Mouse (Mus musculus) forebrain, embryonic 15.5 days (tissue): ENCODE measurements at regions not wholly inside any gene's neighbourhood (a gene's known extent, or its start where the extent isn't known, plus 50 kb on each side); places are given as distances from the start of the nearest gene placed in this dataset.

Experiments used
- ATAC-seq: fragments of 200-750 bp; cut with Nextera tagmentation; replicated peaks from 2 replicates; pipeline ENCODE4 v1.8.0; 2017; ENCODE audit warnings: mild to moderate bottlenecking, moderate TSS enrichment, moderate library complexity
- H3K27ac ChIP-seq: fragments of 300-500 bp; sonication (generic); replicated peaks from 2 replicates; pipeline ENCODE4 v1.5.1; 2015; ENCODE audit warnings: mild to moderate bottlenecking, inconsistent platforms
- H3K27me3 ChIP-seq: fragments of 300-500 bp; sonication (generic); 2 replicates; pipeline ENCODE4 v1.6.1; 2015; ENCODE audit warnings: inconsistent platforms
- H3K36me3 ChIP-seq: fragments of 300-500 bp; sonication (generic); 2 replicates; pipeline ENCODE4 v1.6.1; 2015; ENCODE audit warnings: mild to moderate bottlenecking, inconsistent platforms
- H3K4me1 ChIP-seq: fragments of 300-500 bp; sonication (generic); 2 replicates; pipeline ENCODE4 v1.6.1; 2015; ENCODE audit warnings: inconsistent platforms
- H3K4me2 ChIP-seq: fragments of 300-500 bp; sonication (generic); replicated peaks from 2 replicates; pipeline ENCODE4 v1.6.1; 2015; ENCODE audit warnings: mild to moderate bottlenecking, inconsistent platforms
- H3K4me3 ChIP-seq: fragments of 300-500 bp; sonication (generic); 2 replicates; pipeline ENCODE4 v1.5.1; 2015; ENCODE audit warnings: mild to moderate bottlenecking, inconsistent platforms
- H3K9ac ChIP-seq: fragments of 300-500 bp; sonication (generic); replicated peaks from 2 replicates; pipeline ENCODE4 v1.6.1; 2015; ENCODE audit warnings: mild to moderate bottlenecking, inconsistent platforms
- H3K9me3 ChIP-seq: fragments of 300-500 bp; sonication (generic); 2 replicates; pipeline ENCODE4 v1.6.1; 2016; ENCODE audit warnings: inconsistent platforms
- WGBS: fragments of 180-500 bp; shearing (Covaris S2); methylation state at CpG from one replicate; pipeline ENCODE4 v1.1.7; 2015; ENCODE audit warnings: mixed read lengths; 5-methylcytosine and 5-hydroxymethylcytosine counted together

DNA sequence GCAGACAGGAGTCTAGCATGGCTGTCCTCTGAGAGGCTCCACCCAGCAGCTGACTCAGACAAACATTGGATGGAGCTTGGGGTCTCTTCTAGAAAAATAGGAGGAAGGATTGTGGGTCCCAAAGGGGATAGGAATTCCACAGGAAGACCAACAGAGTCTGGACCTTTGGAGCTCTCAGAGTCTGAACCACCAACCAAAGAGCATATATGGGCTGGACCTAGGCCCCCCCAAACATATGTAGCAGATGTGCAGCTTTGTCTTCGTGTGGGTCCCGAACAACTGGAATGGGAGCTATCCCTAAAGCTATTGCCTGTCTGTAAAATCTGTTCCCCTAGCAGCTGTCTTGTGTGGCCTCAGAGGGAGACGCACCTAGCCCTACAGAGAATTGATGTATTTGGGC, 50.1 kb upstream of the Cpm start:
- Histone ChIP-seq H3K4me1 (no peaks in the 10 kb centered on the region), H3K4me2 (no peak overlapping the region), H3K4me3 (no peak overlapping the region), H3K9ac (no peak overlapping the region), H3K36me3 (no peaks in the 10 kb centered on the region), H3K27ac (no peak overlapping the region), H3K9me3 (no peaks in the 10 kb centered on the region), H3K27me3 (no peaks in the 10 kb centered on the region)
- 86% methylated on average over 3 of the region's 3 CpGs for WGBS
- no peak for ATAC-seq

DNA sequence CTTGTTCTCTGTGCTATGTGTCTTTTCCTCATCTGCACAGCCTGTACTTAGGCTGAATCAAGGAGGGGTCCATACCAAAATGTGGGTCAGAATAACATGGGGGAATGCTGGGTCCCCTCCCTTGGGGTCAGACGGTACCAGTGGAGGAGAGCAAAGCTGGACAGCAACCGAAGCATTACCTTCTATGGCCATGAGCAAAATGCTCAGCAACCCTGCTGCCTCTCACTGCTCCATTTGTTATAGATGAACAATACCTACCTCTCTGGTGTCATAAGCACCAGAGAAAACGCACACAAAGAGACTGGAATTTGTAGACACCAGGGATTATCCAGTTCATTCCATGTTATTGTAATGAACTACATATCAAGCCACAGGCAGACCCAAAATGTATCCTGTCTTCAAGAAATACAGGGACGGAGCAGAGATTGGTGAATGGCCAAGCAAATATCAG, 50.6 kb upstream of the Cpm start:
- ATAC-seq, result no peak
- H3K27ac ChIP-seq, result no peak overlapping the region
- no peaks in the 10 kb centered on the region for H3K9me3 ChIP-seq
- H3K4me3 ChIP-seq, result no peak overlapping the region
- no peak overlapping the region for H3K9ac ChIP-seq
- no peaks in the 10 kb centered on the region for H3K27me3 ChIP-seq
- 85% methylated on average over 4 of the region's 4 CpGs for WGBS
- no peaks in the 10 kb centered on the region for H3K4me1 ChIP-seq
- H3K4me2 ChIP-seq, result no peak overlapping the region
- no peaks in the 10 kb centered on the region for H3K36me3 ChIP-seq

DNA sequence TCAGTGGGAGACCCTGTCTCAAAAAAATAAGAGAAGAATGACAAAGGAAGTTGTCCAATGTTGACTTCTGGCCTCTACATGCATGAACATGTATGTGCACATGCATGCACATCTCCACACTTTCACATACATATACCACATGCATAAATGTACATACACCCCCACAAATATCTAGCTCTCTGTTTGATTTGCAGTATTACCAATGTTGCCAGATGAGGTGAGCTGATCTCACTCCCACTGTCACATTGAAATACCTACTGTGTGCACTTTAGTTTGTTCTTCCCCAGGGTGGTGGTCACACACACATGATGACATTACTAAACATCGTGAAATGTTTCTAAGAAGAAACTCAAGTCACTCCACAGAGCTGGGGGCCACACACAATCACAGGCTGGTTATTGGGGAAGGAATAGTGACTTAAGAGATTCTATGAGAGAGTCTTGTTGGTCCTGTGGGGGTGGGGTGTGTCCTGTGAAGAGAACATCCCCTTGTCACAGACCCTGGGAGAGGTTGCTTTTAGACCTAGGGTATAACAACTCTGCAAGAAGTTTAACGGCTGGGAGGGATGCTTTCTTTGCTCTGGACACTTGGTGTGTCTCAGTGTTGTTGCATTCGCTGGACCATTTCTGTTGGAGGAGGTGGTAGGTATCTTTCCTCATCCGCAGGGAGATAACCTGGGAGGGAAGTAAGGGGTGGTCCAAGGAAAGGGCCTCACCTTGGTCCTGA, 51.2 kb upstream of the Cpm start:
- no peaks in the 10 kb centered on the region for H3K9me3 ChIP-seq
- H3K36me3 ChIP-seq, result no peaks in the 10 kb centered on the region
- ATAC-seq, result no peak
- H3K4me3 ChIP-seq, result no peak overlapping the region
- no peaks in the 10 kb centered on the region for H3K27me3 ChIP-seq
- WGBS, result 88% methylated on average over 4 of the region's 4 CpGs
- H3K27ac ChIP-seq, result no peak overlapping the region
- H3K4me1 ChIP-seq, result no peaks in the 10 kb centered on the region
- no peak overlapping the region for H3K4me2 ChIP-seq
- H3K9ac ChIP-seq, result no peak overlapping the region

DNA sequence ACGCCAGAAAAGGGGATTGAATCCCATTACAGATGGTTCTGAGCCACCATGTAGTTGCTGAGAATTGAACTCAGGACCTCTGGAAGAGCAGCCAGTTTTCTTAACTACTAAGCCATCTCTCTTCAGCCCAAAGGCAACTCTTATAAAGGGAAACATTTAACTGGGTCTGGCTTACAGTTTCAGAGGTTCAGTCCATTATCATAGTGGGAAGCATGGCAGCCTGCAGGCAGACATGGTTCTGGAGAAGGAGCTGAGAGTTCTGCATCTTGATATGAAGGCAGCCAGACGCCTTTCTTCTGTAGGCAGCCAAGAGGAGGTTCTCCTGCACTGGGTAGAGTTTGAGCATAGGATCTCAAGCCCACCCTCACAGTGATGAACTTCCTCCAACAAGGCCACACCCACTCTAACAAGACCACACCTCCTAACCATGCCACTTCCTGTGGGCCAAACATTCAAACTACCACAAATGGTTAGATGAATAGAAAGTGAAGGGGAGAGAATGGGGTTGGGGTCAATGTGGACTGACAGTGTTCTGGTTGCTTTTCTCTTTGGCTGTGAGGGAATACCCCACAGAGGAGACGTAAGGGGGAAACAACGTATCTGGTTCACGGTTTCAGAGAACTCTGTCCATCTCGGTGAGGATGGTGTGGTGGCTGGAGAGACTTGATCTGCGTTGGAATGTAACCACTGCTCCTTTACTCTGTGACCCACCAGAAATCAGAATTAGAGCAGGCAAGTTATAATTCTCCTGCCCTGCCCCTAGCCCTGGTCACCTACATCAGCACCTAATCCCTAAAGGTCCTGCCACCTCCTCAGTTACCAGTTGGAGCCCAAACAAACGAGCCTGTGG, 52.2 kb upstream of the Cpm start:
- no peak overlapping the region for H3K27ac ChIP-seq
- no peak for ATAC-seq
- no peaks in the 10 kb centered on the region for H3K9me3 ChIP-seq
- H3K4me1 ChIP-seq, result no peaks in the 10 kb centered on the region
- no peaks in the 10 kb centered on the region for H3K36me3 ChIP-seq
- no peak overlapping the region for H3K4me3 ChIP-seq
- H3K27me3 ChIP-seq, result peaks cover 6% of the 10 kb centered on the region; the same call in 1 of the 2 replicates
- H3K9ac ChIP-seq, result no peak overlapping the region
- WGBS, result 87% methylated on average over 8 of the region's 8 CpGs
- H3K4me2 ChIP-seq, result no peak overlapping the region

DNA sequence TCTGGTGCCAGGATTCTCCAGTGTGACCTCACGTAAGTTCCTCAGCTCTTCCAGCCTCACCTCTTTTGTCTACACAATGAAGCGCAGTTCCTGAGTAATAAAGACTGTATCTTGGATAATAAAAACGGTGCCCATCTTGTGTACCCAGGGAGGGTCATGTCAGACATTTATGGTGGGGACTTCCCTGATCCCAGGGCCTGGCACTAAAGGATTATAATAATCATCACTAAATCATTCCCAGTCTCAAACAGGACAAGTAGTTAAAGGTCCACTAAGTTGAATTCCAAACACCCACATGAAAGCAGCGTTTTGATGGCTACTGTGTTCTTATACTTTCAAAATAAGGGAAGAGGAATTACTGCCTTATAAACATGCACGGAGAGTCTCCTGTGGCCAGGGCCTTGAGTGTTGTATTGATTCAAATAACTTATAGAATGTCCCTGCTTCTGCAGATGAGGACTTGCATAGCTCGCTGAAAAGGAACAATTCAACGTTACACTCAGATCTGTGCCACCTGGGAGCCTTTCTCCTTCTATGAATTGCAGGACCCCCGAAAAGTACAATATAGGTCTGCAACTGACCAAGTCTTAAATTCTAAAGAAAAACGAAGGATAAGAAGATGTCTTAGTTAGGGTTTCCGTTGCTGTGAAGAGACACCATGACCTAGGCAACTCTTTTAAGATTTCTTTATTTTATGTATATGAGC, 53.0 kb upstream of the Cpm start:
- Histone ChIP-seq H3K27me3 (peaks cover 12% of the 10 kb centered on the region; the same call in 1 of the 2 replicates), H3K36me3 (no peaks in the 10 kb centered on the region), H3K4me2 (no peak overlapping the region), H3K27ac (no peak overlapping the region), H3K9me3 (no peaks in the 10 kb centered on the region), H3K4me3 (no peak overlapping the region), H3K9ac (no peak overlapping the region), H3K4me1 (peaks cover 4% of the 10 kb centered on the region)
- 91% methylated on average over 10 of the region's 10 CpGs for WGBS
- ATAC-seq, result no peak

DNA sequence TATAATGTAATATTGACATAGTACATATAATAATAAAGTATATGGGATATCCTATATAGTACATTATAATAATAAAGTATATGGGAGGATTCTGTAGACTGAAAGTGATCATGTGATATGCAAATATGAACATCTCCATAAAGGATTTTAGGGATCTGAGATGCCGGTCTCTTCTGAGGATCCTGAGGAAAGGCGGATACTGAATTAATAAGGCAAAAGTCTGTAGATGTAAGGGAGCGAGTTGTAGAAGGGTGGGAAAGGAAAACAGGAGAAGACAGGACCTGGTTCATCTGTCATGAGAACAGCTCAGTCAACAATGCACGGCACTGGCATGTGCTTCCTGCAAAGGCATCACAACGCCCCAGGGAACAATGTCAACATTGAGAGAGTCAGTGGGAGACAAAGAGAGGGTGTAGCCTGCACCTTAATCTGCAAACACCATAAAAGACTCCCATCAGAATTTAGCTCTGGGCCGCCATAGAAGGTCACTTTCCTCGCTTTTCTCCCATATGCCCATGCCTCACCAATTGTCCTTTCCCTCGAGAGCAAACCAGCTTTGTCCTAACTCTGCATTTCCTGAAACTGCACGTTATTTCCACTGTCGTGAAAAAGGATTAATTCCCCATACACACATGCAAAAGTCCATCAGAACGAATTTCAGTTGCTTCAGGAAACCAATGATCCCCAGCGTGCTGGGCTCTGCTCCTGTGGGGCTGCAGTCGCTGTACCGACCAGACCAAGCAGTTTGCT, 53.7 kb upstream of the Cpm start:
- H3K4me3 ChIP-seq, result no peak overlapping the region
- no peak overlapping the region for H3K27ac ChIP-seq
- 60% methylated on average over 14 of the region's 14 CpGs for whole genome bisulfite sequencing
- peaks cover 8% of the 10 kb centered on the region for H3K4me1 ChIP-seq
- ATAC-seq, result no peak
- no peak overlapping the region for H3K9ac ChIP-seq
- H3K36me3 ChIP-seq, result no peaks in the 10 kb centered on the region
- no peaks in the 10 kb centered on the region for H3K9me3 ChIP-seq
- H3K4me2 ChIP-seq, result no peak overlapping the region
- peaks cover 15% of the 10 kb centered on the region; the same call in 1 of the 2 replicates for H3K27me3 ChIP-seq

DNA sequence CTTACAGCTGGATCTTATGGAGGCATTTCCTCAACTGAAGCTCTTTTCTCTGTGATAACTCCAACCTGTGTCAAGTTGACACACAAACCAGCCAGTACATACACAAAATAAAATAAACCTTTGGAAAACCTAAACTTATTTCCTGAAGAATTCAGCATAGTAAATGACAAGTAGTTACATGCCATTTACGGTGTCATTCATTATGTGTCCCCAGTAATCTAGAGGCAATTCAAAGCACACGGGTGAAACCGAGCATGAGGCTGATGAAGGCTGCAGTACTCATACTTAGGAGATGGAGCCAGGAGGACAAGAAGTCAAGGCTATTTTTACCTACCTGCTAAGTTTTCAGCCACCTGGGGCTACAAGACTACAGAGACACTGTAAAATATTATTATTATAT, 54.4 kb upstream of the Cpm start:
- H3K27ac ChIP-seq, result no peak overlapping the region
- H3K4me1 ChIP-seq, result peaks cover 8% of the 10 kb centered on the region
- no peak overlapping the region for H3K9ac ChIP-seq
- 94% methylated on average over 3 of the region's 3 CpGs for WGBS
- peaks cover 18% of the 10 kb centered on the region; the same call in 1 of the 2 replicates for H3K27me3 ChIP-seq
- no peak for ATAC-seq
- no peaks in the 10 kb centered on the region for H3K36me3 ChIP-seq
- no peaks in the 10 kb centered on the region for H3K9me3 ChIP-seq
- H3K4me2 ChIP-seq, result no peak overlapping the region
- H3K4me3 ChIP-seq, result no peak overlapping the region

DNA sequence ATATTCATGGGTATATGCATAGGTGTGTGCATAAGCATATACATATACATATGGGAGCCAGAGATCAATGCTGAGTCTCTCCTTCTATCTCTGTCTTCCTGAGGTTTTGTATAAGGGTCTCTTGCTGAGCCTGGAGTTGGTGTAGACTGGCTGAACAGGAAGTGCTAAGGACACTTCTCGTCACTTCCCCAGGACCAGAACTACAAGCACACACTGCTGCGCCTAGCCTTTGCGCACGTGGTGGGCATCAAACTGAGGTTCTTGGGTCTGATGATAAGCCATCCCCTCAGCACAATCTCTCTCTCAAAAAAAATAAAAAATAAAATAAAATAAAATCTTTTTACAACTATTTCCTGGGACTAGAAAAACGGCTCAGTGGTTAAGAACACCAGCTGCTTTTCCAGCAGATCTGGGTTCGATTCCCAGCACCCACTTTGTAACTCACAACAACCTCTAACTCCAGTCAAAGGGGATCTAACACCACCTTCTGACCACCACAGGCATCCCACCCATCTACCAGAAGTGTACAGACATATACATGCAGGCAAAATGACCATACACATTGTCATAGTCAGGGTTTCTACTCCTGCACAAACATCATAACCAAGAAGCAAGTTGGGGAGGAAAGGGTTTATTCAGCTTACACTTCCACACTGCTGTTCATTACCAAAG, 55.1 kb upstream of the Cpm start:
- H3K4me1 ChIP-seq, result peaks cover 8% of the 10 kb centered on the region
- no peaks in the 10 kb centered on the region for H3K36me3 ChIP-seq
- H3K4me2 ChIP-seq, result no peak overlapping the region
- no peaks in the 10 kb centered on the region for H3K9me3 ChIP-seq
- ATAC-seq, result no peak
- no peak overlapping the region for H3K27ac ChIP-seq
- H3K27me3 ChIP-seq, result peaks cover 18% of the 10 kb centered on the region; the same call in 1 of the 2 replicates
- WGBS, result 96% methylated on average over 6 of the region's 6 CpGs
- no peak overlapping the region for H3K4me3 ChIP-seq
- H3K9ac ChIP-seq, result no peak overlapping the region

DNA sequence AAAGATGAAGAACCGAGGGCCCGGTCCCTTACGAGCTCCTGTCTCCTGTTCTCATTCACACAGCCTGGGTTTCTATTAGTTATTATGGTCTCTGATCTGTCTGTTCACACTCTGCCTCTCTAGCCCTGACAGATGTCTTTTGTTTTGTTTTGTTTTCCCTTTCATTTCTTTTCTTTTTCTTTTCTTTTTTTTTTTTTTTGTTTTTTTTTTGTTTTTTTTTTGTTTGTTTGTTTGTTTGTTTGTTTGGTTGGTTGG, 55.8 kb upstream of the Cpm start:
- H3K4me1 ChIP-seq, result peaks cover 8% of the 10 kb centered on the region
- H3K36me3 ChIP-seq, result no peaks in the 10 kb centered on the region
- no peak overlapping the region for H3K4me3 ChIP-seq
- WGBS, result 70% methylated on average over 3 of the region's 3 CpGs
- H3K27me3 ChIP-seq, result peaks cover 18% of the 10 kb centered on the region; the same call in 1 of the 2 replicates
- no peak for ATAC-seq
- no peaks in the 10 kb centered on the region for H3K9me3 ChIP-seq
- no peak overlapping the region for H3K27ac ChIP-seq
- no peak overlapping the region for H3K9ac ChIP-seq
- no peak overlapping the region for H3K4me2 ChIP-seq

DNA sequence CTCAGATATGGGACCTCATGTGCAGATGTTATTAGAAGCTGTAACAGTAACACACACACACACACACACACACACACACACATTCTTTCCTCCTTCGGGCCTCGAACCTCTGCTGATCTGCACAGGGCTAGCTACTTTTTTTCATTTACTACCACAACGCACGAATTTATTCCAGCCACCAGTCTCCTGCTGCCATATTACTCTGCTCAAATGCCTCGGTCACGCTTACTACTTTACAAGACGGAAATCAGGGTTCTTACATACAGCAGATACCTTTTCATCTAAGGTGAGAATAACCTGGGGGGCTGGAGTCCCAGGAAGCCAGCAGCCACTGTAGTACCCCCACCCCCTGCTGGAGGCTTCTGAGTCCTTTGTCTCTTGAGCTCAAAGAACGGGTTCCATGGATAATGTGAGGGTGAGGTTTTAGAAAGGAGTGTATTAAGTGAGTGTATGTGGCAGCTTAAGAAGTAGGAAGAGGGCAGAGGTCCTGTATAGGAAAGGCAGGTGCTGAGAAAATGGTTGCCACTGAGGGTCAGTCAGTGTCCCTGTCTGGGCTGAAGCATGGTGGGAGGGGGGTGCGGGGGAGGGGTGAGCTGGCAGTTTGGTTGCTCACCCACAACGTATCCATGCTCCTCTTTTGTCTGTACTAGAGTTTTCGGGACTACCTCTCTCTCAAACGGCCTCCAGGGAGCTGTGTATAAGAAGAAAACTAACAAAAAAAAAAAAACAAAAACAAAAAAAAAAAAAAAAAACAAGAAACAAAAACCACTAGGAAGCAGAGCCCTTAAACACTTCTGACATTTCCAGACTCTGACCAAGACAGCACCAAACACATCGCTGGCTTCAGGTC, 56.3 kb upstream of the Cpm start:
- H3K4me3 ChIP-seq, result no peak overlapping the region
- H3K9ac ChIP-seq, result no peak overlapping the region
- 42% methylated on average over 13 of the region's 13 CpGs for WGBS
- ATAC-seq, result no peak
- no peak overlapping the region for H3K27ac ChIP-seq
- H3K36me3 ChIP-seq, result no peaks in the 10 kb centered on the region
- no peak overlapping the region for H3K4me2 ChIP-seq
- peaks cover 8% of the 10 kb centered on the region for H3K4me1 ChIP-seq
- peaks cover 18% of the 10 kb centered on the region; the same call in 1 of the 2 replicates for H3K27me3 ChIP-seq
- H3K9me3 ChIP-seq, result no peaks in the 10 kb centered on the region
